Comparison of ENCODE assay signal across 18 mouse cellular contexts in genomic region chr12:80889331-80889730, GRCm38 (mm10). TPM values are rescaled to one million over a fixed set of nuclear protein-coding genes. Genes with fewer than 3 reads are reported as not detected.
DNase-seq lines count a peak whose midpoint lies in the region; ATAC-seq and TF ChIP-seq lines count a peak whose summit lies in the region.
"Had no signal": no experiment of that assay in that cellular context is flagged by ENCODE, and none has a peak within 500 bp of the region (broad histone marks: within the 10 kb centered on the region; RNA-seq: fewer than 3 reads in every experiment).

No protein-coding gene starts in this region.

- peak; percentile 56 for TF ChIP-seq CTCF in liver, postnatal 0 days (IDR thresholded peaks at IDR 0.05; ENCODE audit: low read depth)

- TF ChIP-seq EP300 in liver, postnatal 0 days (IDR thresholded peaks at IDR 0.05; ENCODE audit: low read depth): no peak

- DNase-seq in heart, adult 11 months: peak; percentile 42
- no peak for DNase-seq in heart, adult 9 months (ENCODE audit: low spot score in 2 of 2)
- no peak for DNase-seq in liver, postnatal 0 days
- DNase-seq in liver (no peak), ES-E14 (ENCODE audit: low read depth, low spot score) (peak; percentile 54)
- DNase-seq in induced T-regulatory cell, adult 2 months (ENCODE audit: low read depth): peak; percentile 51
- DNase-seq in right cerebral cortex, adult 18-20 months: no peak
- DNase-seq in left cerebral cortex, adult 9 months (ENCODE audit: low spot score in 2 of 2): no peak
- DNase-seq: adrenal gland, postnatal 25 days; cerebellum, postnatal 14 days; kidney, adult 18-20 months; kidney, postnatal 4 days; retina, postnatal 1 day had no signal

- peaks cover 17% of the 10 kb centered on the region; the same call in 1 of the 2 replicates for H3K4me1 ChIP-seq in liver, postnatal 0 days (ENCODE audit: insufficient read depth)
- H3K4me1 ChIP-seq in ES-E14 (ENCODE audit: control insufficient read depth in 2 of 2, insufficient read depth in 2 of 2, low read length in 2 of 2, poor library complexity in 1 of 2): peaks cover 0 to 21% of the 10 kb centered on the region in 2 experiments; a peak in 2 of 4 replicates
- H3K4me1 ChIP-seq: midbrain, embryonic 15.5 days had no signal

- 84% methylated on average over 3 of the region's 3 CpGs for WGBS in liver, postnatal 0 days (ENCODE audit: insufficient replicate concordance)

- no peak overlapping the region for H3K27ac ChIP-seq in liver, postnatal 0 days (ENCODE audit: low read depth)
- no peak overlapping the region for H3K27ac ChIP-seq in ES-E14 (ENCODE audit: insufficient read depth, low read depth, low read length, poor library complexity, severe bottlenecking)
- H3K27ac ChIP-seq: embryonic facial prominence, embryonic 12.5 days; hindbrain, embryonic 10.5 days; liver, embryonic 15.5 days; midbrain, embryonic 15.5 days had no signal

- no peak overlapping the region for H3K4me3 ChIP-seq in liver, postnatal 0 days (ENCODE audit: low read depth, low read length)
- H3K4me3 ChIP-seq in ES-E14 (ENCODE audit: insufficient read depth in 1 of 2, low read depth in 1 of 2, low read length in 2 of 2, poor library complexity in 1 of 2, severe bottlenecking in 1 of 2): no peak overlapping the region
- H3K4me3 ChIP-seq: embryonic facial prominence, embryonic 12.5 days; hindbrain, embryonic 10.5 days; liver, embryonic 15.5 days; midbrain, embryonic 15.5 days had no signal

- in situ Hi-C loops in ES-E14 (cut with MboI; ENCODE audit: low sequenced_read_pairs in 2 of 2, unreplicated experiment in 2 of 2): loop anchor here in 1 of 2 experiments (10.0 kb wide), 1 partner anchor 125 kb away; the partner anchor contains the start of gene Ccdc177

- no peak for ATAC-seq in liver, postnatal 0 days
- ATAC-seq: midbrain, embryonic 15.5 days had no signal

- H3K9me3 ChIP-seq in liver, postnatal 0 days (ENCODE audit: low read length): peaks cover 5% of the 10 kb centered on the region
- H3K9me3 ChIP-seq in ES-E14 (ENCODE audit: control insufficient read depth, insufficient read depth, low read depth, low read length): no peaks in the 10 kb centered on the region
- H3K9me3 ChIP-seq: embryonic facial prominence, embryonic 12.5 days; liver, embryonic 15.5 days; midbrain, embryonic 15.5 days had no signal

- no peaks in the 10 kb centered on the region for H3K27me3 ChIP-seq in liver, postnatal 0 days (ENCODE audit: insufficient read depth, low read length)
- H3K27me3 ChIP-seq: embryonic facial prominence, embryonic 12.5 days; liver, embryonic 15.5 days; midbrain, embryonic 15.5 days had no signal

- H3K4me2 ChIP-seq in liver, postnatal 0 days (ENCODE audit: low read depth, low read length): no peak overlapping the region
- H3K4me2 ChIP-seq: embryonic facial prominence, embryonic 12.5 days; heart, embryonic 11.5 days; liver, embryonic 15.5 days; midbrain, embryonic 15.5 days had no signal

- H3K9ac ChIP-seq in liver, postnatal 0 days (replicated peaks): no peak overlapping the region
- no peak overlapping the region for H3K9ac ChIP-seq in ES-E14 (ENCODE audit: insufficient read depth, low read depth, low read length, poor library complexity, severe bottlenecking)
- H3K9ac ChIP-seq: embryonic facial prominence, embryonic 12.5 days; liver, embryonic 15.5 days; midbrain, embryonic 15.5 days had no signal

- no peaks in the 10 kb centered on the region for H3K36me3 ChIP-seq in liver, postnatal 0 days (replicated peaks; ENCODE audit: insufficient read depth, low read length)
- no peaks in the 10 kb centered on the region for H3K36me3 ChIP-seq in ES-E14 (ENCODE audit: control insufficient read depth, insufficient read depth, low read length, poor library complexity, severe bottlenecking)
- H3K36me3 ChIP-seq: embryonic facial prominence, embryonic 12.5 days; hindbrain, embryonic 10.5 days; liver, embryonic 15.5 days; midbrain, embryonic 15.5 days had no signal

TF ChIP-seq in ES-E14, 5 proteins besides CTCF, POLR2A, EP300 and RAD21:
- no peak for TF ChIP-seq HCFC1 (IDR thresholded peaks at IDR 0.05; ENCODE audit: borderline replicate concordance, insufficient read depth, low read length)
TF ChIP-seq in ES-E14: peak in this region for 0.

RNA-seq across cellular contexts. Expression of gene Srsf5, which starts 56.0 kb away (rescaled TPM):
- polyA plus RNA-seq in liver, postnatal 0 days (2015; fragmentation: Nextera tagmentation; extraction: Ambion mirVana): 249 and 270 TPM in 2 replicates
- total RNA-seq in ES-E14 (2012; rRNA removed): 396 and 508 TPM in 2 replicates

Comparison
In these comparisons a context has a peak if more than half of its experiments do, and no peak if none do; other contexts are left out.
1. DNase-seq: peak in heart, adult 11 months (single experiment), ES-E14 (single experiment) and induced T-regulatory cell, adult 2 months (single experiment); none in heart, adult 9 months (0 of 2), liver, postnatal 0 days (single experiment), liver (single experiment), right cerebral cortex, adult 18-20 months (single experiment) and left cerebral cortex, adult 9 months (0 of 2).